Mouse (Mus musculus): Measurements from ENCODE around the gene Med11. TPM values are rescaled to one million over a fixed set of nuclear protein-coding genes. Genes with fewer than 3 reads are reported as not detected.

The Med11 gene
- total RNA-seq, 2 experiments from 2014 or later, result 13.7 to 16.7 TPM

- DNase-seq (ENCODE audit: low spot score in 2 of 2), result no peak
Observed at GRCm38 (mm10) chr11:70500476-70500812, 48.7 kb downstream of the Med11 start.

GRCm38 (mm10) chr11:70502018-70502417 is 50.3 kb downstream of the Med11 start:
- DNase-seq (ENCODE audit: low spot score in 2 of 2), result no peak

Small RNA genes within 50 kb of the gene (microRNA-seq; reads per million reads assigned to microRNA genes)
- 0.74 to 1.8 reads per million in 2 experiments for gene Mir7115

Other genes with a start within 250 kb of the Med11 start
- 10 to 100 TPM; 28.6 to 30.6 TPM for gene Slc16a11, start 239.2 kb upstream of the Med11 start, total RNA-seq (2021)
- gene Slc16a13, start 230.9 kb upstream of the Med11 start, total RNA-seq (2021), result 1 to 10 TPM; 6.2 to 9.0 TPM
- gene Bcl6b, start 222.1 kb upstream of the Med11 start, total RNA-seq (2021), result 1 to 10 TPM in 1 of 2 experiments, under 1 TPM in 1; 0.92 to 1.1 TPM
- gene 0610010K14Rik, start 214.0 kb upstream of the Med11 start, total RNA-seq (2021), result 10 to 100 TPM; 39.7 to 45.9 TPM
- gene Gm21988, start 212.1 kb upstream of the Med11 start, total RNA-seq (2021), result 1 to 10 TPM; 5.6 to 6.7 TPM
- gene Rnasek, start 212.1 kb upstream of the Med11 start, total RNA-seq (2021), result 100 to 1,000 TPM; 262 to 272 TPM
- gene Alox12, start 196.6 kb upstream of the Med11 start, total RNA-seq (2021), result under 1 TPM; 0.15 to 0.27 TPM
- gene Alox12e, start 129.3 kb upstream of the Med11 start, total RNA-seq (2021), result not detected
- under 1 TPM in 1 of 2 experiments, not detected in 1; 0.17 TPM for gene Alox15, start 99.9 kb upstream of the Med11 start, total RNA-seq (2021)
- gene Pelp1, start 41.9 kb upstream of the Med11 start, total RNA-seq (2021), result 10 to 100 TPM; 32.0 to 37.2 TPM
- 100 to 1,000 TPM in 1 of 2 experiments, 10 to 100 TPM in 1; 93.5 to 100 TPM for gene Arrb2, start 19.3 kb upstream of the Med11 start, total RNA-seq (2021)
- gene Zmynd15, start 7.5 kb downstream of the Med11 start, total RNA-seq (2021), result under 1 TPM; 0.20 to 0.27 TPM
- gene Cxcl16, start 8.1 kb downstream of the Med11 start, total RNA-seq (2021), result 1 to 10 TPM in 1 of 2 experiments, under 1 TPM in 1; 0.82 to 1.3 TPM
- gene Tm4sf5, start 53.3 kb downstream of the Med11 start, total RNA-seq (2021), result not detected
- not detected for gene Vmo1, start 62.7 kb downstream of the Med11 start, total RNA-seq (2021)
- gene Gltpd2, start 67.3 kb downstream of the Med11 start, total RNA-seq (2021), result not detected
- 100 to 1,000 TPM; 198 TPM for gene Psmb6, start 73.4 kb downstream of the Med11 start, total RNA-seq (2021)
- gene Gm40193, start 81.0 kb downstream of the Med11 start, total RNA-seq (2021), result not detected
- 10 to 100 TPM; 16.7 to 17.8 TPM for gene Pld2, start 88.1 kb downstream of the Med11 start, total RNA-seq (2021)
- gene Mink1, start 111.0 kb downstream of the Med11 start, total RNA-seq (2021), result 100 to 1,000 TPM; 477 to 515 TPM
- under 1 TPM; 0.58 to 0.77 TPM for gene 4930544D05Rik, start 163.9 kb downstream of the Med11 start, total RNA-seq (2021)
- not detected for gene Chrne, start 167.3 kb downstream of the Med11 start, total RNA-seq (2021)
- not detected for gene Gp1ba, start 187.2 kb downstream of the Med11 start, total RNA-seq (2021)
- 10 to 100 TPM; 88.7 to 91.8 TPM for gene Rnf167, start 195.3 kb downstream of the Med11 start, total RNA-seq (2021)
- gene Slc25a11, start 195.6 kb downstream of the Med11 start, total RNA-seq (2021), result 100 to 1,000 TPM; 121 to 123 TPM
- gene Pfn1, start 202.7 kb downstream of the Med11 start, total RNA-seq (2021), result 100 to 1,000 TPM; 326 to 341 TPM
- gene Eno3, start 205.3 kb downstream of the Med11 start, total RNA-seq (2021), result 1 to 10 TPM; 6.0 to 9.9 TPM
- gene Spag7, start 217.5 kb downstream of the Med11 start, total RNA-seq (2021), result 10 to 100 TPM; 50.5 to 51.9 TPM
- gene Camta2, start 236.2 kb downstream of the Med11 start, total RNA-seq (2021), result 100 to 1,000 TPM; 330 to 389 TPM
- gene Inca1, start 248.2 kb downstream of the Med11 start, total RNA-seq (2021), result 1 to 10 TPM; 3.7 to 4.3 TPM
- 10 to 100 TPM; 70.4 to 82.8 TPM for gene Kif1c, start 248.6 kb downstream of the Med11 start, total RNA-seq (2021)

All from layer of hippocampus, adult 18-20 months (tissue).